Mouse (Mus musculus) regulatory T cell (primary cell): ENCODE measurements around the gene Zswim8.

Source experiments
- in situ Hi-C: fragments of 300-600 bp; cut with MboI, MseI; formaldehyde crosslinking; loops from one replicate; pipeline ENCODE4 v1.15.1; 2025; ENCODE audit warnings: high pct_unique_total_duplicates

Zswim8 gene

DNA sequence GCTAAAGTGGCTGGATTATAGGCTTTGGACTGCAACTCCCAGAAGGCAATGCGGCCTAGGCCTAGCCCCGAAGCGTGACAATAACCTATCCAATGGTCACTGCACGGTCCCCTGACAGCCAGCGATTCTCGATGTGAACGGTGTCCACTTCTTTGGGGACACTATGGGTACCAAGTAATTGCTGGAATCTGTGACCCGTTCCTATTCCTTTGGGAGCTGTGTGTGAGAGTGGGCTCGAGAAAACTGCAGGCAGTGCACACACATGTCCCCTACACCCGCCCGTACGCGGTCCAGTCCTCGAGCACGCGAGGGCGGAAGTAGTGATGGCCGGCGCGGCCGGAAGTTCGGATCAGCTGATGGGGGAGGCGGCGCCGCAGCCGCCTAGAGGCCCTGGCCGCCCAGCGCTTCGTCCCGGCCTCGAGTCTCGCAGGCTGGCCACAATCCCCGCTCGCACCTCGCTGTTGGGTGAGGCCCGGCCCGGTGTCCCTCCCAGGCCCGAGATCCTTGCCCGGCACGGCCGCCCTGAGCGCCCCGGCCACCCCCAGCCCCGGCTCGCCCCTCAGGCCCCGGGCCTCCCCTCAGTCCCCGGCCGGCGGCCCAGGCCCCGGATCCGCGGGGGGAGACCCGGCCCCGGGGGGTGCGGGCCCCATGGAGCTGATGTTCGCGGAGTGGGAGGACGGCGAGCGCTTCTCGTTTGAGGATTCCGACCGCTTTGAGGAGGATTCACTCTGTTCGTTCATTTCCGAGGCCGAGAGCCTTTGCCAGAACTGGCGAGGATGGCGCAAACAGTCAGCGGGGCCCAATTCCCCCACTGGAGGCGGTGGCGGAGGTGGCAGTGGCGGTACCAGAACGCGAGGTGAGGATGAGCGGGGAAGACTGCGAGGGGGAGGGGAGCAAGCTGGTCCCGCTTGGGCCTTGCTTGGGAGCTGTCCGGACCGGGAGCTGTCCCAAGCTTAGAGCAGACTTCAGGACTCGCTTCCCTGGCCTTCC lies at the start of gene Zswim8:
Zswim8 (plus strand) TSS at position 352 of the 990 bp plus-strand sequence.
- in situ Hi-C loops: no loop called here

DNA sequence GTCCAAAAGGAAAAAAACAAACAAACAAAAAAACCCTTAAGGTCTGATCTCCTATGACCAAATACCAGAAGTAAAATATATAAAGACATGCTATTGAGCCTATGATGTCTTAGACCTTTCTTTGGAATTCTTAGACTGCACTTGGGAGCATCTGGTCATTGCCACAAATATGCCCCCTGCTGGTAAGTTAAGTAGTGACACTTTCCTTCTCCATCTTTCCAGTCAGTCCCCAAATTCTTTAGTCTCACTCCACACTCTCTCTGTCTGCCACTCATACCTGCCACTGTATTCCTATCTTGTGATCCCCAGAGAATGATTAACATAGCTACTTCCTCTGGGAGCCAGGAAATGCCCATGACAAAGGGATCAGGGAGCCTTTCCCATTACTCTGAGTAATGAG lies 49.0 kb upstream of the Zswim8 start:
- in situ Hi-C loops: loop anchor here (5.0 kb wide), 1 partner anchor 81 kb away; no protein-coding TSS in a partner anchor

DNA sequence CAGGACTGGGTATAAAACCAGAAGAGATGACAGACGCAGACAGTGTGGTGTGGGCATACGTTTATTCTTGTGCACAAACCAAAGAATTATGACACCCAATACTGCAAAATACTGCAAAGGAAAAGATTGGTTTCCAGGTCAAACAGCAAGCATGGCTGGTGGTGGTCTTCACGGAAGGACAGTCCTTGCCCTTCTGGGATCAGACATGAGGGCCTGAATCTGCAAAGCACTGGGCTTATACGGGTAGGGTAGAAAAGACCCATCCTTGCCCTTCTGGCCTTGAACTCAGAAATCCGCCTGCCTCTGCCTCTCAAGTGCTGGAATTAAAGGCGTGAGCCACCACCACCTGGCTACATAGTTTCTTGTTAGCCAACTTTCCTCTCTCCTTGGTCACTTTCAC lies 48.5 kb upstream of the Zswim8 start:
- in situ Hi-C loops: loop anchor here (5.0 kb wide), 1 partner anchor 82 kb away; no protein-coding TSS in a partner anchor

DNA sequence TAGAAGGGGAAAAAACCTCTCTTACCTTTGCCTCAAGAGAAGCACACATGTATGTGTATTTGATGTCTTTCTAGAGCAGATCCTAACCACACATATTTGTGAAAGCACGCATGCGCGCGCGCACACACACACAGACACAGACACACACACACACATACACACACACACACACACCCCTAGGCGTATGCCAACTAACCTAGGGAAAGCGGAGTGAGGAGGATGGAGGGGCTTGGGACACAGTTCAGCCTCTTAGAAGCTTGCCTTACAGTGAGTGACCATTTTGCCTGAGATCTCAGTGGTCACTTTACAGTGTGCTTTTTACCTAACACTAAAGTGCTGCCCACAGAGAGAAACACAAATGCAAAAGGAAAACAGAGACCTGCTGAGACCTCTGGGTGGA lies 47.7 kb upstream of the Zswim8 start:
- in situ Hi-C loops: loop anchor here (5.0 kb wide), 1 partner anchor 82 kb away; no protein-coding TSS in a partner anchor

DNA sequence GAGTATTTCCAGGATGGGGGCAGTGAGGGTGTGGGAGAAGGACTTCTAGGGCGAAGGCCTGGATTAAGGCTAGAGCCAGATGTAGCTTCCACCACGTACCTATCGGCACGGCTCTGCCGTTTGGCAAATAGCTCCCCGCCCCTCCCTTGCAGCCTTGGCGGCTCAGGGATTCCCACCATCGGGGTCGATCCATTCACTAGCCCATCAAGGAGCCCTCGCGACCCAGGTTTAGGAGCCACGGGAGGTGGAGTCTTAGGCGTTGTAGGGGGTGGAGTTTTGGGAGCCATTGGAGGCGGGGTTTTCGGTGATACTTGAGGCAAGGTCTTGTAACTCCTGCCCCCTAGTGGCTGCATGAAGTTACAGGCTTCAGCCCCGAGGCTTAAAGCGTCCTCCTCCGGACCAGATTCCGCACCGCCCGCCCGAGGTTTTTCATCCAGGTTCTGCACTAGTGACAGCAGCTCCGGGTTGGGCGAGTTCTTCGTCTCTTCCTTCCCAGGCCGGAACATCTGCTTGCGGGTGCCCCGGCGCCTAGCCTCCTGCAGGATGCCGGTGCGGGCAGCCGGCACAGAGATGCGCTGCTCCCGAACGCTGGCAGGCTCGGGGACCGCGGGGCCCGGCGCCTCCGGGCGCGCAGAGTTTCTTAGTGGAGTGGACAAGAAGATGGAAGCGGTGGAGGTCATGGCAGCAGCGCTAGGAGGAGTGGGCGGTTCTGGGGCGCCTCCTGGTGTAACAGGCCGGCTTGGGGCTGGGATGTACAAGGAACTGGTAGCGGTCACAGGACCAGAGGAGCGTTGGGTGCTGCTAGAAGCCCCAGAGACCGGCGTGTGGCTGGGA lies 46.3 kb upstream of the Zswim8 start:
- in situ Hi-C loops: no loop called here

DNA sequence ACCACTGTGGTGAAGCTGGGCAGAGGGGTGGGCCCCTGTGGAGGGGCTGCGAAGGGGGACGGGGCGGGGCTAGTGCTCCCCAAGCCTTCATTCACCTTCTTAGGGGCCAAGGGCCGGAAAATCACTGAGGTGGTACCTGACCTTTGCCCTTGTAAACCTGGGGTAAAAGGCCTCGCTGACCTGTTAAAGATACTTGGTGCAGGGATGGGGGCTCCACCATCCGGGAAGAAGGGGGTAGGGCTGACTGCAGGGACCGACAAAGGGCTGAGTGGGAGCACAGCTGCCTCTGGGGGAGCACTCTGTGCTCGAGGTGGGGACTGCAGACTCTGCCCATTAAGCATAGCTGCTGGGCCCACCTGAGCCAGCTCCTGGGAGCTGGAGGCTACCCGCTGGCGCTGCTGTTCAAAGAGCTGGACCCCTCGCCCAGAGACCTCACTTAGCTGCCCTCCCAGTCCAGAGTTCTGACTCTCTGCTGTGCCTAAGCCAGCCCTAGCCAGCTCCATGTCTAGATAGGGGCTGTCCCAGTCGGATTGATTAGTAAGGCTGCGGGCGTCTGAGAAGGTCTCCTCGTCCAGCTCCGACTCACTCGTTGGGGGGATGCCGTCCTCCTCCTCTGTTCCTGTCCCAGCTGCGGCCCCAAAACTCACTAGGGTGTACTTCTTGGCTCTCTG lies 45.6 kb upstream of the Zswim8 start:
- in situ Hi-C loops: no loop called here

DNA sequence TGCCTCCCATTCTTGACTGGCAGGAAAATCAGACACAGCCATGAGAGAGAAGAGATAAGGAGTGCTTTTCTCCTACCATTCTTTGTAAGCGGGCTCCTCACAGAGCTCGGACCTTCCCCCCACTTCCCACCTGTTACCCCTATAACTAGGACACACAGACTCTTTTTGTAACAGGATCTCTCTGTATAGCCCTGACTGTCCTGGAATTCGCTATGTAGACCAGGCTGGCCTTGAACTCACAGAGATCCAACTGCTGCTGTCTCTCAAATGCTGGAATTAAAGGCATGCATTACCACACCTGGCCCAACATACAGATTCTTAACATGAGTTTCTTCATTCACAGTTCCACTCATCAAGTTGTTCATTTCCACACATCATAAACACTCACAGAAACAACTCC lies 44.6 kb upstream of the Zswim8 start:
- in situ Hi-C loops: no loop called here

DNA sequence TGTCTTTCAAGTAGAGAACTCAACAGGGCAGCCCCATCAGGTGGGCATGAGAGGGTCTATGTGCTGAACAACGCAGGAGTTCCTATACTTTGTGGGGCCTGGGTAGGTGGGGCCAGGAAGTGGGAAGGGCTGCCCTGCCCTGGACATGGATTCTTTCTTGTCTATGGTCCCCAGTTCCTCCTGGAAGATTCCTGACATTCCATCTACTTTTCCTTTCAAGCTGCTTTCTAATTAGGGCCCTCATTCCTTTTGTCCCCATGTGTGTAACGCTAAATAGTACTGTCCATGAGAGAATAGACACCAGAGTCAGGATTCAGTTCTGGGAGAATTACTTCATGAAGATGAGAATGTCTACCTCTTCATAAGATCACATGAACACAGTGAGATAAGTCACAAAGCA lies 43.8 kb upstream of the Zswim8 start:
- in situ Hi-C loops: no loop called here

DNA sequence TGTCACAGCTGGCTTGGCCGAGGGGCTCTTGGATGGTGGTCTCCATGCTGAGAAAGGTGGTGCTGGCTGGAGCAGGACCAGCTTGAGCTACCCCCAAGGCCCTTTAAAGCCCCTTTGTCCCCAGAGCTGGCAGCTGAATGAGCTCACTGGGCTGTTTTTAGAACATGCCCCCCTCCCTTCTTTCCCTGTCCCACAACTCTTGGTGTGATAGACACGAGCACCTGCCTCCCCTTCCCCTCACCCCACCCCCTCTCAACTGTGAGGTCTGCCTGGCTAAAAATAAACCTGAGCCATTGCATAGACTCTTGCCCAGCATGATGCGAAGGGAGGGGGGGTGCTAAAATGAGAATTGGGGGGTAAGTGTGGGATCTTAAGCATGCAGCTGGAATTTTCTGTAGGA lies 42.9 kb upstream of the Zswim8 start:
- in situ Hi-C loops: no loop called here

DNA sequence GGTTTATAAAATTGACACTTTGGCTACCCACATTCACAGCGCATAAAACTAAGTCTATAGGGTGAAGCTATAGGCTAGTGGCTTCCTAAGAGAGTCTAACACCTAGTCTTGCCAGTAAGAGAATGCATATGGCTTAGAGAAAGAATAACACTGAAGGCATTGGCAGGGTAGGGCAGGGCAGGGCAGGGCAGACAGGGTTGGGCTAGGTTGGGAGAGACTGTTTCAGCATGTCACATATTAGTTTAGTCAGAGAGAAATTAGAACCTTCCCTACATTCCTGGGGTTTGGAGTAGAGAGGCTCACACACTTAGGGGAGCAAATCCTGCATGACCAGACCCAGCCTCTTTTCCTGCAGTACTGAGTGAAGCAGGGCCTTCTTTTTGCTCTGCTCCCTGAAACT lies 39.9 kb upstream of the Zswim8 start:
- in situ Hi-C loops: no loop called here

DNA sequence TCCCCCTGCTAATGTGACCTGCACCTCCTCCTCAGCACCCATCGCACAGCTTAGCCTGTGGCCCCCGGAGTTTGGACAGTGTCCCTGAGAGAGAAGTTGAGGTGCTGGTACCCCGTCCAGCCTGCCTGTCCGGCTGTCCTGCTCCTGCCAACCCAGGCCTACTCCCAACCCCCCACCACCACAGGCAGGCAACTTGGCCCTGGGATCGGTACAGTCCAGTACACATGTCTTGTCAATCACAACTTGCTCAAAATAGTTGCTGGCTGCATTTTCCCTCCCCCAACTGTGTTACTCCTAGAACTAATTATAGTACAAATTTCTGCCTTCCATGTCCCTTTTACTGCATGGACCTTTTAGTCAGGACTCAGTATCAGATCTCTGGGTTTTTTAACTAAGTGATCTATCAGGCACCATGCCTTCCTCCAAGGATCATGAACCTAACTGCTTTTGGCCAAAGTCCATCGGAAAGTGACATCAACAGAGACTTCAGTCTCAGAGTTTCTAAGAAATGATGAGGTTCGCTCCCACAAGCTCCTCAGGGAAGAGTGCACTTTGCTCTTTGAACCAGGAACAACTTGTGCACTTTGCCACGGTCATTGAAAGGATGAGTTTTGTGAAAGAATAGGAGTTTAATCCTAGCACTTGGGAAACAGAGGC lies 39.1 kb upstream of the Zswim8 start, which contains the start of gene Synpo2l:
Synpo2l (minus strand) TSS at position 201 of the 657 bp plus-strand sequence.
- in situ Hi-C loops: no loop called here

DNA sequence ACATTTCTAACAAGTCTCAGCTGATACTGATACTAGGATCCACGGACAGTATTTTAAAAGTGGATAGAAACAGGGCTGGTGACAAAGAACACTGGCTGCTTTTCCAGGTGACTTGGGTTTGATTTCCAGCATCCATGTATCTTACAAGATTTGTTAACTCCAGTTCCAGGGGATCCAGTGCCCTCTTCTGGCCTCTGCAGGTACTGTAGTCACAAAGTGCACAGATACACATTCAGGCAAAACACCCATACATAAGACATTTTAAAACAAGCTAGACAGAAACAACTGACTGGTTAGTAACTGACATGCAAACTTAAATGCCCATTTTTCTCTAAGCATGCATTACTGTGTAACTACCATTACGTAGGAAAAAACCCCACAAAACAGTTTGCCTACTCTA lies 34.4 kb upstream of the Zswim8 start:
- in situ Hi-C loops: no loop called here

DNA sequence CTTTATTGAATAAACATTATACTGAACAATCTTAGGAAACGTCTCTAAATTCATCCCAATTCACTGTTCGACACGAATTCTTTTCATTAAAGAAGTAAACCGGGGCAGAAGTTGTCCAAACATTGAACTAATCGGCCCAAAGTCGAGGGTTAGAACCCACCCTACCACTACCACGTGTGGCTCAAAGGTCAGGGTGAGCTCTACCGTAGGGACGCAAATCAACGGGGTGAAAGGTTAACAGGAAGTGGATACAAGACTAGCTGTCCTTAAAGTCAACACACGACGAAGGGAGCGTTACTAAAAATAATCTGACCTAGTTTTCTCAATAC lies 33.7 kb upstream of the Zswim8 start:
- in situ Hi-C loops: no loop called here

DNA sequence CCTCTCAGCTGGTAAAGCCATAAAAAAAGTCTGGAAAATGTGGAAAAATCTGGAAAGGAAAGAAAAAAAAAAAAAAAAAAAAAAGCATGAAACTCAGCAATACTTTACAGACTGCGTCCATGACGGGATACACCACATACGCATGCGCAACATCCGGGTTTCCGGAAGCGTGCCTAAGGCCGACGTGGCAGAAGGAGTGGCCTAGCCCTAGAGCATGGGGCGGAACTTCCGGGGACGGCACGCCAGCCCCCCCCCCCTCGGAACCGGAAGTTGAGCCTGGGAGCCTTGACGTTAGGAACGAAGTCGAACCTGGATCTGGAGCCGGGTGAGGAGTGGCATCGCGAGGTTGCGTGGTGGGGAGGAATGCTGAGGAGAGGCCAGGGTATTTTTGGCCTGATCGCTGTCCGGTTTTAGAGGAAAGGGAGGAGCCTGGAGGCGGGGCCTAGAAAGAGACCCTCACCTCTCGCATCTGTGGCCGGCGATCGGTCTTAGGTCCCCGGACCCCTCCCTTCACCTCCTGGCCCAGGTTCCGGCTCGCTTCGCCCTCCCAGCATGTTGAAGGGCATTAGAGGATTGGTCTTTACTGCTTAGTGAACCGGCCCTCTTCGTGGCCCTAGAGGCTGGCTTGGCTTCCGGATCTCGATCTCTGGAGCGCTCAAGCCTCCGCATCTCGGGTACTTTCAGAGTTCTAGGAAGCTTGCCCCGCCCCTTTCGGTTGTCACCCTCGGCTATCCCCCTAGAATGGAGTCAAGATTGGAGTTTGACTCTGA lies 33.1 kb upstream of the Zswim8 start, which contains the start of gene Sec24c:
Sec24c (plus strand) TSS at position 245 of the 770 bp plus-strand sequence.
- in situ Hi-C loops: no loop called here

DNA sequence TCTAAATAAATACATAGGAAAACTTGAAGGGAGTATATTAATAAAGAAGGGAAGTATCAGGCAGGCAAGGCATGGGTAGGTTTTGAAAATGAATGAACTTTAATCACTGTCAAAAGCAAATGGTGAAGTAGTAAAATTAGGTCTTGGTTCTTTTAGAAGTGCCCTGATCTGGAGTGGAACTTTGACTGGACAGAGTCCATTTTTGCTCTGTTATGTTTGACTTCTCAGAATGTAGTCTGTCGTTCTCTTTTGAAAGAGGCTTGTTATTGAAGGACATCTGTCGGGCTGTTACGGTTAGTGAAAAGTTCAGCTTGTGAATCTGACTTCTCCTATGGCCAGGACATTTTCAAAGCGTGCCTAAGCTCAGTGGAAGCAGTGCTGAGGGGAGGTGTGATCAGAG lies 29.4 kb upstream of the Zswim8 start:
- in situ Hi-C loops: loop anchor here (25.0 kb wide), 1 partner anchor 1159 kb away; the partner anchor contains the start of genes Comtd1 and Vdac2

DNA sequence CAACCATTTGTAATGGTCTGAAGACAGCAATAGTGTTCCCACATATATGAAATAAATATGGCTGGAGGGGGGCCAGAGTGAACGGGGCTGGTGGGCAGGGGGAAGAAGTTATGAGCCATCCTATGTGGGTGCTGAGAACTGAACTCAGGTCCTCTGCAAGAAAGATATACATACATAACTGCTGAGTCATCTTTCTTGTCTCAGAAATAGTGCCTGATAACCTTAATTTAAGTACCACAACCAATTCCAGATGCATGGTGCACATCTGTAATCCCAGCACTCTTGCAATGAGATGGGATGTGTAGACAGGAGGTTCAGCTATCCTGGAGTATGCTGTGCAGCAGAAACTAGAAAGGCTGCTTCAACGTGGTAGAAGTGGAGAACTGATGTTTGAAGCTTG lies 25.6 kb upstream of the Zswim8 start:
- in situ Hi-C loops: loop anchor here (25.0 kb wide), 1 partner anchor 1156 kb away; the partner anchor contains the start of genes Comtd1 and Vdac2

DNA sequence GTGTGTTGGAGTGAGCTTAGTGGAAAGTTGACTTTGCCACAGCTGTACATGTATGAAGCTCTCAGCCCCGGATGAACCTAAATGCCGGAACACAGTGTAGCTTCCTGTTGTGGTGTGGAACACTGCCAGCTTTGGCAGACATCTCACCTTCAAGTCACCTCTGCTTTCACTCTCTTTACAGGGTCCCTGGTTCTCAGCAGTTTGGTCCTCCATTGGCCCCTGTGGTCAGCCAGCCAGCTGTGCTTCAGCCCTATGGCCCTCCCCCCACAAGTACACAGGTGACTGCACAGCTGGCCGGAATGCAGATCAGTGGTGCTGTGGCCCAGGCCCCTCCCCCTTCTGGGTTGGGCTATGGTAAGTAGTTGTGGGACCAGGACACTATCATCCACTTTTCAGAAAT lies 24.9 kb upstream of the Zswim8 start:
- in situ Hi-C loops: loop anchor here (25.0 kb wide), 1 partner anchor 1155 kb away; the partner anchor contains the start of genes Comtd1 and Vdac2

DNA sequence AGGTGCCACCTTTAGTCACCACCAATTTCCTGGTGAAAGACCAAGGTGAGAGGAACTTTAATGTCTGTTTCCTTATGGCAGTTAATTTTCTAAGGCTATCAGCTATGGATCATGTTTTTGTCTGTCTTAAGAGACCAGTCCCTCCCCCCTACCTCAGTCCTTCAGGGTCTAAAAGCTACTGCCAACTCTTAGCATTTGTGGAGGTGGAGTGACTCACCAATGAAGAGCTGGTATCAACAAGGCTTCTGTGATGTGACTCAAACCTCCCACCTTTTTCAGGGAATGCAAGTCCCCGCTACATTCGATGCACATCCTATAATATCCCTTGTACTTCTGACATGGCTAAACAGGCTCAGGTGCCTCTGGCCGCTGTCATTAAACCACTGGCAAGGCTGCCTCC lies 20.8 kb upstream of the Zswim8 start:
- in situ Hi-C loops: loop anchor here (25.0 kb wide), 1 partner anchor 1151 kb away; the partner anchor contains the start of genes Comtd1 and Vdac2

DNA sequence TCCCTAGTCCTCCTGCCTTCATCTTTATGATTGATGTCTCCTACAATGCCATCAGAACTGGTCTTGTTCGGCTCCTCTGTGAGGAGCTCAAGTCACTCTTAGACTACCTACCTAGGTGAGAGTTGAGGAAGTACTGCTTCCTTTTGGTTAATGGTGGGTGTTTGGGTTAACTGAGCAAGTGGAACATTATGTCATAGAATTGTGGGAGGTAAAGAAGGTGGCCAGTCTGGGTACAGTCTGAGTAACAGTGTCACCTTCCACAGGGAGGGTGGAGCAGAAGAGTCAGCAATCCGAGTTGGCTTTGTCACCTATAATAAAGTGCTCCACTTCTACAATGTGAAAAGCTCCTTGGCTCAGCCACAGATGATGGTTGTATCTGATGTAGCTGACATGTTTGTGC lies 18.3 kb upstream of the Zswim8 start:
- in situ Hi-C loops: loop anchor here (25.0 kb wide), 1 partner anchor 1148 kb away; the partner anchor contains the start of genes Comtd1 and Vdac2

DNA sequence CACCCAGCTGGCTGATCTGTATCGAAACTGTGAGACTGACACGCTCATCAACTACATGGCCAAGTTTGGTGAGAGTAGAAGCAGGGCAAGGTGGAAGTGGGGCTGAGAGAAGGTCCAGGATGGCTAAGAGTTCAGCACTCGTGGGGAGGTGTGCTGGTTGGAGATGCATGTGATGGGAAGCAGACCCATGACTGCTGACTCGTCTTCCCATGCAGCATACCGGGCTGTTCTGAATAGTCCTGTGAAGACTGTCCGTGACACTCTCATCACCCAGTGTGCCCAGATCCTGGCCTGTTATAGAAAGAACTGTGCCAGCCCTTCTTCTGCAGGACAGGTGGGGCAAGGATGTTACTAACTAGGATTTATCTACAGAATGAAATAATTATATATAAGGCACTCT lies 15.6 kb upstream of the Zswim8 start:
- in situ Hi-C loops: loop anchor here (25.0 kb wide), 1 partner anchor 1146 kb away; the partner anchor contains the start of genes Comtd1 and Vdac2
